Mouse (Mus musculus): ENCODE measurements around the gene Ccdc142.

DNA sequence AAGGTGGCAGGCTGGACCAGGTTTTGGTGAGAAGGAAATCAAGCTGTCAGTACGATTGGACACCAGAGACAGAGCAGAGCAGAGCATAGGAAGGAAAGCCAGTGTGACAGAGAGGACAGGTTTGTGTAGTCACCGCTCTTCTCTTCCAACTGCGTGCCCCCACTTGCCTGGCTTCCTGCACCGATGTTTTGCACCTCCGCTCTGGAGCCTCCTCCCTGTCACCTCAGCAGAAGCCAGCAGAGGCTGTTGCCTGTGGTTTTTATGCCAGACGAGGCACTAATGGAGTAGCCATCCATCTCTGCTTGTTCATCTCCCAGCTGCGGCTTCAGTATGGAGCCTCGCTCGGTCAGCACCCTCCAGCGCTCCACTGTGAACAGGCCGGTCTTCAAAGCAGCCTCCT lies 41.5 kb downstream of the Ccdc142 start:
- TF ChIP-seq FLI1 (IDR thresholded peaks at IDR 0.05; ENCODE audit: low read length) = no peak
- TF ChIP-seq GATA1 (IDR thresholded peaks at IDR 0.05; ENCODE audit: borderline replicate concordance, low read length) = no peak

Data from megakaryocyte, embryonic 14.5 days (primary cell).